Mouse (Mus musculus) kidney, adult 2 months (tissue): ENCODE data around the gene Iqsec1.

Source experiments
- CTCF ChIP-seq: fragments of 200-500 bp; conservative IDR thresholded peaks from 2 replicates; pipeline ENCODE4 v1.5.1; 2011; ENCODE audit warnings: low read depth, mild to moderate bottlenecking, control low read depth, low read length, moderate library complexity, mixed read lengths; ENCODE audit not compliant: insufficient read depth, insufficient read length
- POLR2A ChIP-seq: fragments of 200-500 bp; IDR thresholded peaks from one replicate; pipeline ENCODE4 v1.6.1; 2011; ENCODE audit warnings: low read depth, low read length, control low read depth

DNA sequence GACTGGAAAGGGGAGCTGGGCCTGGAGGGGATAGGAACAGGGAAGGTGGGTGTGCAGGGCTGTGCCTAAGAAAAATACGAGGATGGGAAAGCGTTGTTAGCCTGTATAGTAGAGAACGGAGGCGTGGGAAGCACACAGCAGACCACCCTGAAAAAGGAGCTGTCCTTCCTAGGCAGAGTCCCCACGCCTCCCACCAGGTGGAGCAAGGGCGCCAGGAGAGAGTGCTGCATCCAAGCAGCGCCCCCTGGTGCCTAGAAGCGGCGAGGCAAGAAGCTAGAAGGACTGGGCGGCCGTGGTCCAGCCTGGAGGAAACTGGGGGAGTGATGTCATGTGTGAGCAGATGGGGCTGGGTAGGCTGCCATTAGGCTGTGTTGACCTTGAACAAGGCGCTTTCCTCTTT lies 251.1 kb downstream of the Iqsec1 start:
- TF ChIP-seq POLR2A (no peak), CTCF (peak; percentile 100)
